Mouse (Mus musculus) left cerebral cortex, adult 8-10 months (tissue): ENCODE data around the gene Gm26661. TPM values are rescaled to one million over a fixed set of nuclear protein-coding genes. Genes with fewer than 3 reads are reported as not detected.
A peak's percentile ranks its signal among the peaks of the same experiment; 100 is the strongest.

Source experiments
- DNase-seq, 2 experiments: peaks; one replicate each; pipeline ENCODE4 v3.0.0; 2022; ENCODE audit warnings: low spot score in 2 of 2
- total RNA-seq, 4 experiments: library from RNA; stranded (reverse); gene quantifications; 2 replicates each; pipeline ENCODE4 v1.2.4; 2022

The Gm26661 gene
- total RNA-seq = not detected

DNA sequence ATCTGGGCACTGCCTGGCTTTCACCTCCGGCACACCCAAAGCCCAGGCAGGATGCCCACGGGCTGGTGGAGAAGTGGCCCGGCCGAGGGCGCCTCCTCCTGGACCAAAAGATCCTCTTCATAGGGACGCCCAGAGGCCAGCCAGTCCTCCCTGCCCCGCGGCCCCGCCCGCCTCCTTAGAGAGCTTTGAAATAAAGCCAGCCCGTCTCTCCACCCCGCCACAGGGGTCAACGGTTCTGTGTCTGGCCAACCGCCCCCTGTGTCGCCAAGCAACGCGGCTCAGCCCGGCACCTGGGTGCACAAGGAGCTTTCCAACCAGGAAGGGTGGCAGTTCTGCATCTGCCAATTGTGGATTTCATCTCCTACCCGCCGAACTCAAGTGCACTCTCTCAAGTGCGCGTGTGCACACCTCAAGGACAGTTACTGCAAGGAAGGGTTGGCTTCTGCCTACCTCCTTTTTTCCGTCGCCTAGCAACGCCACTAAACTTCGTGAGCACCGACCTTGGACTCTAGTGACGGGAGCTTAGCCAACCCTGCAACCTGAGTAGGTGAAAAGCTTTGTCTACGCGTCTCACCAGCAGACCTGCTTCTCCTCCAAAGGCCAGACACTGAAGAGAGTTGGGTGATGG, at the start of gene Gm26661:
Gene Gm26661 (plus strand): TSS at position 56 of the 628 bp plus-strand sequence.
- peak in 1 of 2 experiments; percentile 12 for DNase-seq

DNA sequence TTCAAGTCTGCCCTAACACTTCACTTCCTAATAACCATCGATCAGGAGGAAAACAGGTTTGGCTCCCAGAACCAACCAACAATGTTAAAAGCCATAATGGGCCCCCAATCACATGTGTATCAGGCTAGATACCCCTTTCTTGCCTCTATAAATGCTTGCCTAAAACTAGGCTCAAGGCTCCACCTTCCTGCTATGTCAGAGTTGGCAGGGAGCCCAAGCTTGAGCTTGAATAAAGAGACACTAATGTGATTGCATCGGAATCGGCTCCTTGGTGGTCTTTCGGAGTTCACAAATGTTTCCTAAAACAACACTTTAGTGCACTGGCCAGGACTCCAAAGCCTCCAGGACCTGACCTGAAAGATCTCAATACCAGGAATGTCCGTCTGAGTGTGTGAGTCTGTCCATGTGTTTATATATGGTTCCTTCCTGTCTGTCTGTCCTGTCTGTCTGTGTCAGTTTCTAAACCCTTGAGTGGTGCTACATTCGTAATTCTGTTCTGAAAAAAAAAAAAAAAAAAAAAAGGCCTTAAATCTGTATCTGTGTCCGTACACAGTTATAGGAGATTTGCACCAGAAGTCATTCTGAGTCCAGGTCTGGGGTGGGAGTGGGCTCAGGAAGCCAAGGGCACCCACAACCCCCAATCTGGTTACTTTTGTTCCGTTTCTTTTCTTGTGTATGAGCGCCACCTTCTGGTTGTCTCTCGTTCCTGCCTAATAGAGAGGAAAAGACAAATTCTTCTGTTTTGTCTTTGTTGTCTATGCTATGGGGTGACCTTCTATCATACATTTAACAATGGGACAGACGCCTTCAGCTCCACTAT, 42.2 kb upstream of the Gm26661 start:
- no peak for DNase-seq

DNA sequence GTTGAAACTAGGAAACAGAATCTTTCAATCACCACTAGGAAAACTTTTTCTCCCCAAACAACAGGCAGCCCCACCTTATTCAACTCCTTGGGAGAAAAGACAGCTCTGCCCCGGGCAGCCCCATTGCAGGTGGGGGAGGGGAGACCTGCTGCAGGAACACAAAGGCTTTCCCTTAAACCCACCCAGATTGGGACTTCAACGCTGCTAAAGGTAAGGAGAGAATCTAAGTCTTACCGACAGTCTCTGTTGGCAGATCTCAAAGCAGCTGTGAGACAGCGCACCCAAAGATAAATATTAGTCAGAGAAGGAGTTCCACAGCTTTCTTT, 41.7 kb upstream of the Gm26661 start:
- DNase-seq = no peak

DNA sequence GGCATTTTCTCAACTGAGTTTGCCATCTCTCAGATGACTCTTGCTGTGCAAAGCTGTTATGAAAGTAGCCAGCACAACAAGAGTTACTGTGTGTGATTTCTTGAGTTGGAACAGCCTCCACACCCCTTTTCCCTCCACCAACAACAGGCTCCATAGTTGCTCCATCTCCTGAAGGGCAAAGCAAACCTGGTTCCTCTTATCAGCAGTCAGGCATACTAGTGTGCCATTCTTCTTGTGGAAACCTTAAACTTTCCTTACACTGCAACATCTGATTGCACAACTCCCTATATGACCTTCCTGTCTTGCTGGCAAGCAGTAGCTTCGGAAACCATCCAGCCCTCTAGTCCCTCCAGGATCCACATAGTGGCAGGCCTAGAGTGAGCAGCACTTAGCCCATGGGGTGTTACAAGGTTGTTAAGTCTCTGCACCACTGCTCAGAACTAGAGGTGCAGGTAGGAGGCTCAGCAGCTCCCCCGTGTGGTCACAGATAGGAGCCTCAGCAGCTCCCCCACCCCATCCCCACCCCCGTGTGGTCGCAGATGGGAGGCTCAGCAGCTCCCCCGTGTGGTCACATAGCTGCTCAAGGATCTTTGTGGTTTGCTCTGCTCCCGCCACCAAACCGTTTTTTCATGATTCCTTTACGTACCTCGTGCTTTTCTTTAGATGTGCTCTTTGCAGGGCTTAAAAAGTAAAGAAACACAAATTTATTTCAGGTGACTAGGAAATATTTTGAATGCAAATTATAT, 25.6 kb upstream of the Gm26661 start:
- peak; percentile 32 to 55 for DNase-seq

DNA sequence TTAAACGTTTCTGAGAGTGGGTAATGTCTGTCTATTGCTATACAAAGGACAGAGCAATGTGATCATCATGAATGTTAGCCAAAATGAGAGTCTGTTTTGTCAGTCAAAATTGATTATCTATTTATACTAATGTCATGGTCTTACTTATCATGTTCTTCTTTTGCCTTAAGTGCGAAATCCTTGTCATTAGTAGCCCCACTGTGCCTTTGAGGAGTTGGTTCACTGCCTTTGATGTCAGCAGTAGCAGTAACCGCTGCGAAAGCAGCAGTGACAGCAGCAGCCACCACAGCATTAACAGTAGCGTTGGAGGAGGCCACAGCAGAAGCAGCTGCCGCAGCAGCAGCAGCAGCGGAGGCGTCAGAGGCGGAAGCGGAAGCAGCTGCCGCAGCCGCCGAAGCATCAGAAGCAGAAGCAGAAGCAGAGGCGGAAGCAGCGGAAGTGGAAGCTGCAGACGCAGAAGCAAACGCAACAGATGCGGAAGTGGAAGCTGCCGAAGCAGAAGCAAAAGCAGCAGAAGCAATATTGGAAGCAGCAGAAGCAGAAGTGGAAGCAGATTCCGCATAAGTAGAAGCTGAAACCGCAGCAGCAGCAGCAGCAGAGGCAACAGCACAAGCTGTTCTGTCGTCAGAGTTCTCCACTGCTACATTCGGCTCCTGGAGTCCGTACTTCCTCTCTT, 17.5 kb upstream of the Gm26661 start:
- DNase-seq = peak; percentile 20 to 38

DNA sequence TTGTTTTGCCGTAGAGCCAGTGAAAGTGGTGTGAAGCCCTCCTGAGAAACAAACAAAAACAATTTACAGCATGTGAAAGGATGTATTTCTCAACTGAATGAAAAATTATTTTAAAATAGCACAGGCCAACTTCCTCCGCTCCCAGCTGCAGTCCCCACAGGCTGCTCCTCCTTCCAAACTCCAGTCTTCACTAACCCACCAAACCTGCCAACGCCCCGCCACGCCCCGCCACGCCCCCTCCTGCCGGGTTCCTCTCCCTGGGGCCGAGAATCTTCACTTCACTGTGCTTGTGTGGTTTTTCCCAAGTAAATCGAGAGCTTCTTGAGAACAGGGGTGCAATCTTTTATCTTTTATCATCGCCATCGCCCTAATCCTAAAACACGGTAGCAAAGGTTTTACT, 5.3 kb upstream of the Gm26661 start:
- no peak for DNase-seq

DNA sequence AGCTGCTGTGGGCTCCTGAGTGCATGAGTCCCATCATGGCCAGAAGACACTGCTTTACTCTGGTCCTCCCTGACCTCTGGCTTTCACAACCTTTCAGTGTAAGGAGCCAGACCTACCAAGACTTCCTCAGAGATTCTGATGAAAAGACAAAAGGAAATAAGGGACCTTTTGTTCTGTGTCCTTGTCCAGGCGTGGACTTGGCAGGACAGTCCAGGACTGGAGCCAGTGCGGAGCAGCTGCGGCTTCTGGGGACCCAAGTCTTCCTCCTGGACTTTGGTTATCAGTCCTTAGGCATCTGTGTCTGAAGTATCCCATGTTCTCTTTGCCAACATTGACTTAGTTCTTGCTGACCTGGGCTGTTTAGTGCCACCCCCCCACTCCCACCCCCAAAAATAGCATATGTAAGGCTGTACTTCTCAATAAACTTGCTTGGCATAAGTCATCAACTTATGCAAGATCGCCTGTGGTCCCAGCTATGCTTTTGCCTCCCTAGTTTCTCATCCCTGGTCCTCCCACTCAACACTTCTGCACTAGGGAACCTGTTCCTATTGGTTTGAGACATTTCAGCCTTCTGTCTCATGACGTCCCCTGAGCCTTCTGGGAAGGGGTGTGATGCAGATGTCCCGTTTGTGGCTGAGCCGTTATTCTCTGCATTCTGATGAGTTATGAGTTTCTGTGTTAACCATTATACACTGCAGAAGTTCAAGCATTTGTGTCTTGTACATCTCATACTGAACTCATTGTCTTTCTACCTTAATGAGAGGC, 1.9 kb upstream of the Gm26661 start:
- peak in 1 of 2 experiments; percentile 29 for DNase-seq

DNA sequence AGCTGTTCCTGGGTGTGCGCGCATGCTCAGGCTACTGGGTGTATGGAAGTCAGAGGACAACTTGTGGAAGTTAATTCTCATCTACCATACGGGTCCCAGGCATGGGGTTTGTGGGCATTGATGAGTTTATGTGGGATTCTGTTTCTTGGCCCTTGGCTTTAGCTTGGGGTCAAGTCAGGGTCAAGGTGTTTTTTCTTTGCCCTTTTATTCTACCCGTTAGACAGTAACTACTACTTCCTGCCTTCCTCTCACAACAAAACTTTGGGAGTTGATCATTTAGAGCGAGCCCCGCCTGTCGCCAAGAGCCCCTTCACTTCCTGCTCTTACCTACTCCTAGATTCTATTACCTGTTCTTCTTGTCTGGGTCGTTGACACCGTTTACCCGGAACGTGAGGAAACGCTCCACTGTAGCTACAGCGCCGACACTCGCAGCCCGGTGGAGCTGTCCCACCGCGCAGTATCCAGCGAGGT, 291 bp upstream of the Gm26661 start:
- no peak for DNase-seq

DNA sequence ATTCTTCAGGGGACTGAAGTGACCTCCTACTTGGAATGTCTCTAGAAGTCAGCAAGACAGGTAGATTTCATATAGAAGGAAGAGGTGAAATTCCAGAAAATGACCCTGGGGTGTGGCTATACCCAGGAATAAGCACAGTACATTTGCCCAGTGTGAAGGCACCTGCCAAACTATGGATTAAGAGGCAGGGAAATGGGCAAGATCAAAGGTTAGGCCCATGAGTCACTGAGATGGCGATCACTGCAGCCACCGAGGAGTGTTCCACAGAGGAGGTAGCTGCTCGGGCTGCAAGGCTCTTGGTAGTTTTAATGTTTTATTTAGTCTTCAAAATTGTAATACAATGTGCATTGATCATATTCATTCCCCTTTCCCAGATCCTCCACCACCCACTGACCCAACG, 4.6 kb downstream of the Gm26661 start:
- DNase-seq = no peak

DNA sequence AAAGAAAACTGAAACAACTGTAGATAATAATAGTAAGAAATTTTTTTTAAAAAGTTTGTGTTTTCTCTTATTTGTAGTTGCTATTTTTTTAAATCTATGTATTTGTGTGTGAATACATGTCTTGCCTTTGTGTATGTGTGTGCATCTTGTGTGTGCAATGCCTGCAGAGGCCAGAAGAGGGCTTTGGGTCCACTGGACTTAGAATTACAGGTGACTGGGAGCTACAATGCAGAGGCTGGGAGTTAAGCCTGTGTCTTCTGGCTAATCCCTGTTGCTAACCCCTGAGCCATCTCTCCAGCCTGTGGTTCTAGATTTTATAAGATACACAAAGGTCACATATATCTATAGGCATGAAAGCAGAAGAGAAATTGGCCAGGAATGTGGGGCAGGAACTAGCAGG, 9.2 kb downstream of the Gm26661 start:
- no peak for DNase-seq

DNA sequence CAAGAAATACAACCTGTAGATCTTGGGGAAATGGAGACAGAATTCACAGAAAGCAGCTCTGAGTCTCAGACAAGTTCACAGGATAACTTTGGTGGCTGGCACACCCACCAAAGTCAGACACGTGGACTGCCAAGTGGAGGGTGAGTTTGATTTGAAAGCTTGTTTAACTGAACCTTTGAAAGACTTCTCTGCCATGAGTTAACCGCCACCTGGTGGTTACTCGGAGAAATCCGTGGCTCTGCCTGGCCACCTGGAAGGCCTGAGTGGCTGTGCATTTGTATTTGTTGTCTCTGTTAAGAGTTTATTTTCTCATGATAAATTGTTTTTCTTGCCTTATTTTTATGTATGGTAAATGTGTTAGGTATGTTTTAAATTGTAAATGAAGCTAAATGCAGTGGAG, 10.4 kb downstream of the Gm26661 start:
- no peak for DNase-seq

DNA sequence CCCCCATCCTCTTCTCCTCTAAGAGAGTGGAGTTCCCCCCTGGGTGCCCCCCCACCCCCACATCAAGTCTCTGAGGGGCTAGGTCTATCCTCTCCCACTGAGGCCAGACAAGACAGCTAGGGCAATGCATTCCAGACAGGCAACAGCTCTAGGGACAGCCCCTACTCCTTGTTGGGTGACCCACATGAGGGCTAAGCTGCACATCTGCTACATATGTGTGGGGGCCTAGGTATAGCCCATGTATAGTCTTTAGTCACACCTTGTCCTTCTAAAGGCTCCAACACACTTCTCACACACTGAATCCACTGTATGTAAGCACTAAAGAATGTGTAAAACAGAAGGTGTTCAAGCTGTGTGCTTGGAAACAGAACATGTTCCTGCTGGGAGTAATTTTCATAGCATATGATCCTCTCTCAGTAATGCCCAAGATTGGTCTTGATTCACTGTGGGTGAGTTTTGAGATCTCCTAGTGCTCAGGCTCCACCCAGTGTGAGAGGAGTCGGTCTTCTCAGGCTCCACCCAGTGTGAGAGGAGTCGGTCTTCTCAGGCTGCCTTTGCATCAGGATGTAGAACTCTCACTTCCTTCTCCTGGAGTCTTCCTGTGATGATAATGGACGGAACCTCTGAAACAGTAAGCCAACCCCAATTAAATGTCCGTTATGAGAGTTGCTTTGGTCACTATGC, 12.6 kb downstream of the Gm26661 start:
- DNase-seq = no peak

DNA sequence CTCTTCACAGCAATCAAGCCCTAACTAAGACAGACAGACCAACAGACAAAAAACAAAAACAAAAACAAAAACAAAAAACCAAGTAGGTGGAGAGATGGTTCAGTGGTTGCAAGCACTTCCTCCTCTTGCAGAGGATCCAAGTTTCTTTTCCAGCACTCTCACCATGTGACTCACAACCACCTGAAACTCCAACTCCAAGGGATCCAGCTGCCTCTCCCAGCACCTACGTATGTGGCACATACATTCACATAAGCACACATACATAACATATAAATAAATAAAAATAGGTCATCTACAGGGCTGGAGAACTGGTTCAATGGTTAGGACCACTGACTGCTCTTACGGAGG, 13.1 kb downstream of the Gm26661 start:
- no peak for DNase-seq

DNA sequence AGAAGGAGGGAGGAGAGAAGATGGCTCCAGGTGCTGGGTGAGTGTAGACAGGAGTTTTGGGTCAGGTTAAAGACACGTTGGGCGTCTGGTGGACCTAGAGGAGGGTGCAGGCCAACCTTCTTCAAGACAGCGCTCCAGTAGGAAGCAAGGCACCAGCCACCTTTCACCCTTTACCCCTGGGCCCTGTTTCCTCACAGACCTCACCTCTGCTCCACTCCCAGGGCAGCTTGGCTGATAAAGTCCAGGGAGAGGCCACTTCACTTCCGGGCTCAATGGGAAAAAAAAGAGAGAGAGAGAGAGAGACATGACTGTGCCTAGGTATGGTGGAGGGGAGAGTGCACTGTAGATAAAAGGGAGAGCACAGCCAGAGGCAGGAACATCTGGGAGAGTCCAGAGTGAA, 16.3 kb downstream of the Gm26661 start:
- DNase-seq = no peak

DNA sequence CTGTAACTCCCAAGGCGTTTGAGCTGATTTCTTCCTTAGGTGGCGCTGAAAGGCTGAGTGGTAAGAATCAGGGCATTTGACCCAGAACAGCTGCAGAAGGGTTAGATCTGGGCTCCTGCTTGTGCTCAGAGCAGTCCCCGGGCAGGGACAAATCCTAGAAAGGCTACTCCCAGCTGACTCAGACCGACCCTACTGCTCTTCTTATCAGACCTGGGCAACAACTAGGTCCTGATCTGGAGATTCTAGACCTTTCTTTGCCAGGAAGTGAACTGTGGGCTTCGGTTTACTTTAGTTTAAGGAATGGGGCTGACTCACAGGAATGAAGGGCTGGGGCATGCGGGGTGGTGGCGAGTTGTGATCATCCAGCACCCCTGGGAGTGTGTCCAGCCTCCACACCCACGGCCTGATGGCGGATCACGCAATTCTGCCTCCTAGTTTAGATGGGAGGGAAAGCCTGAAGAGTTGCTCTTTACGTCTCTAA, 17.2 kb downstream of the Gm26661 start:
- no peak for DNase-seq

DNA sequence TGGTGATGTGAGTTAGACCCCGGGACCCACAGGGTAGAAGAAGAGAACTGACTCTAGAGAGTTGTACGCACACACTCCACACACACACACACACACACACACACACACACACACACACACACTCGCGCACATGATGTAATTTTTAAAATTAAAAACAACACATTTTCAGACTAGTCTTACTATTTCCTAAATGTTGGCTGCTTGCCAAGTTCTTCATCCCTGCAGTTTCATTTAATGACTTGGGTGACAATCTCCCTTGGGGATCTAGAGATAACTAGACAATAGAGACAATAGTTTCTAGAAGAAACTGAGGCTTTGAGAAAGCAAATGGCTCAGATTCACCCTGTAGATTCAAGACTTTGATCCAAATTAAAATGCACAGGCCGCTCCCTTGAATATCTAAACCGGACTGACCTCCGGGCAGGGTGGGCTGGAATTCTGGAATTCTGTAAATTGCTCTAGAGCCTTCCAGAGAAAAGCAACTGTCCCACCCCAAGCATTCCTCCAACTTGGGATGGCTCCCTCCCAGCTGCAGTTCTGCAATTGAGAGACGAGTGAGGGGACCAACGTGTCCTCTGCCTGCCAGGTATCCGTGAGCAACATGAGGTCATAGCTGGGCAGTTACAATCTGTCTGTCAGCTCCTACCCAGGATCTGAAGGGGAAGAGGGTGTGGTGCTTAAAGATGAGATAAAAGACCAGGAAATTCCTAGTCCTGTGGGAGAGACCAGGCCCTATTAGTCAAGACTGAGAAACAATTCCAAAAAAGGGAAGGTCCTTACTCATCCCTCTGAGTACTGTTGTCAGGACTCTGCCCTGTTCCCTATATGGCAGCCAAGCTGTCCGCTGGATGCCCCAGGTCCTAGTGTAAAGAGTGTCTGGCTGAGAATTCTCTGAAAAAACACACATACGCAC, 17.9 kb downstream of the Gm26661 start:
- no peak for DNase-seq

DNA sequence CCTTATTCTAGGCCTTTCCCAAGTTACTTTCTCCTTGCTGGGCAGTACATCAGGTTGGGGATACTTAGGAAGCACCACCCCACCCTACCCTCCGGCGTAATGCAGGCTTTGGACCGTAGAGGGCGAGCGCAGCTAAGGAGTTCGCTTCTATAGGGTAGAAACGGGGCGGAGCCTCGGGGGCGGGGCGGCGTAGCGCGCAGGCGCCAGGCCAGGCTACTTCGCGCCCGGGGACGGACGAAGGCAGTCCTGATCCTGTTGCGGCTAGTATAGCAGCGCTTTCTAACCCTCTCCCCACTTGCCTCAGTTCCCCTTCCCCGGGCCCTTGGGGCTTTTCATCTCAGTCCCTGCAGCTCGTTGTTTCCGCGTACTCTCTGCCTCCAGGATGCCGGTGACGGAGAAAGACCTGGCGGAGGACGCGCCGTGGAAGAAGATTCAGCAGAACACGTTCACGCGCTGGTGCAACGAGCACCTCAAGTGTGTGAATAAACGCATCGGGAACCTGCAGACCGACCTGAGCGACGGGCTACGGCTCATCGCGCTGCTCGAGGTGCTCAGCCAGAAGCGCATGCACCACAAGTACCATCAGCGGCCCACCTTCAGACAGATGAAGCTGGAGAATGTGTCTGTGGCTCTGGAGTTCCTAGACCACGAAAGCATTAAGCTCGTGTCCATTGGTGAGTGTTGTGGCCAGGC, 26.5 kb downstream of the Gm26661 start, which contains the start of gene Flnb:
Gene Flnb (plus strand): TSS at position 188 of the 693 bp plus-strand sequence.
- DNase-seq = peak; percentile 92 to 98

DNA sequence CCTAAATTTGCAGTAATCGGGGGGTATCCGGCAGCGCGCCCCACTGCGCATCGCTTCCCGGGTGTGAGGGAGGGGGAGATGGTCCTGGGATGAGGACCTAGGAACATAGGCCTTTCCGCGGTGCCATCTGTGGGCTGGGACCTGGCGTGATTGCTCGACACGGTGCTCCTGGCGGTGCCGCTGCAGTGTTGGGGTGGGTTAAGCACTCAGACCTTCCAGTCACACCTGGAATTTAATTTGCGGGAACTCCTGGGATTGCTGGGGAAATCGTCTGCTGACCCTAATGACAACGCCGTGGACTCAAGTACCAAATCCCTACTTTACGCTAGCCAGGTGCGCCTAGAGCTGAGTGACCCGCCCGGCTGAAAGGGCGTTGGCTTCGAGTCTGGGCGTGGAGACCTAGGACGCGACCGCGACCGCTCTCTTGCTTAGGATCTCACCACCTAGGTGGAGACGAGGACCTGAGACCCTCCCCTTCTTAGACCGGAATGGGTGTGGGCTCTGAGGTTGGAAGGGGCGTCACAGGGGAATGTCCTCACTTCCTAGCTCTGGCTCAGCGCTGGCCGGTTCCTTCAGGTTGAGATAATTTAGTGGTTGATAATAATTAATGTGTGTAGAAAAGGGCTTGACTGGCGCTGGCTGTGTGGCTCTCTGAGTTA, 27.2 kb downstream of the Gm26661 start:
- no peak for DNase-seq
